Mouse (Mus musculus) neural tube, embryonic 14.5 days (tissue): ENCODE measurements around the gene Chchd2. TPM values are rescaled to one million over a fixed set of nuclear protein-coding genes. Genes with fewer than 3 reads are reported as not detected.

Experiments used
- polyA plus RNA-seq: library from polyadenylated mRNA; unstranded; fragments of >200 nt; fragmentation: Nextera tagmentation; extraction: Ambion mirVana; gene quantifications from 2 replicates; pipeline ENCODE4 v1.2.1, GENCODE M21; 2014

Gene Chchd2
- polyA plus RNA-seq, 1 experiment from 2014 or later: 717 TPM

Other genes with a start within 250 kb of the Chchd2 start
- 7.7 and 7.9 TPM in 2 replicates for gene Zfp11, start 217.4 kb downstream of the Chchd2 start, polyA plus RNA-seq
- not detected in 2 replicates for gene Sept14, start 179.0 kb downstream of the Chchd2 start, polyA plus RNA-seq
- gene Mrps17, start 172.0 kb downstream of the Chchd2 start, polyA plus RNA-seq: 173 and 179 TPM in 2 replicates
- 95.1 and 95.6 TPM in 2 replicates for gene Nipsnap2, start 162.4 kb downstream of the Chchd2 start, polyA plus RNA-seq
- 33.6 and 35.6 TPM in 2 replicates for gene Psph, start 100.0 kb downstream of the Chchd2 start, polyA plus RNA-seq
- 21.0 and 33.6 TPM in 2 replicates for gene Sumf2, start 40.5 kb downstream of the Chchd2 start, polyA plus RNA-seq
- gene Zbed5, start 8.3 kb upstream of the Chchd2 start, polyA plus RNA-seq: 14.9 and 18.6 TPM in 2 replicates
- 0.58 and 0.92 TPM in 2 replicates for gene Phkg1, start 11.1 kb upstream of the Chchd2 start, polyA plus RNA-seq
- gene Nupr1l, start 21.1 kb upstream of the Chchd2 start, polyA plus RNA-seq: 3.7 and 3.8 TPM in 2 replicates
- gene Vkorc1l1, start 54.5 kb upstream of the Chchd2 start, polyA plus RNA-seq: 26.2 and 31.5 TPM in 2 replicates
- gene Gusb, start 115.6 kb upstream of the Chchd2 start, polyA plus RNA-seq: 32.7 and 38.0 TPM in 2 replicates
- 41.1 and 44.6 TPM in 2 replicates for gene Asl, start 141.8 kb upstream of the Chchd2 start, polyA plus RNA-seq
- gene Crcp, start 141.8 kb upstream of the Chchd2 start, polyA plus RNA-seq: 46.0 and 51.9 TPM in 2 replicates
- 48.1 and 66.1 TPM in 2 replicates for gene Tpst1, start 185.9 kb upstream of the Chchd2 start, polyA plus RNA-seq